Mouse (Mus musculus) A20 (cell line): ENCODE measurements at regions not wholly inside any gene's neighbourhood (a gene's known extent, or its start where the extent isn't known, plus 50 kb on each side); places are given as distances from the start of the nearest gene placed in this dataset.

Experiments used
- DNase-seq: peaks from one replicate; pipeline ENCODE4 v3.0.0-alpha.2; 2011; ENCODE audit warnings: low read depth, low spot score

DNA sequence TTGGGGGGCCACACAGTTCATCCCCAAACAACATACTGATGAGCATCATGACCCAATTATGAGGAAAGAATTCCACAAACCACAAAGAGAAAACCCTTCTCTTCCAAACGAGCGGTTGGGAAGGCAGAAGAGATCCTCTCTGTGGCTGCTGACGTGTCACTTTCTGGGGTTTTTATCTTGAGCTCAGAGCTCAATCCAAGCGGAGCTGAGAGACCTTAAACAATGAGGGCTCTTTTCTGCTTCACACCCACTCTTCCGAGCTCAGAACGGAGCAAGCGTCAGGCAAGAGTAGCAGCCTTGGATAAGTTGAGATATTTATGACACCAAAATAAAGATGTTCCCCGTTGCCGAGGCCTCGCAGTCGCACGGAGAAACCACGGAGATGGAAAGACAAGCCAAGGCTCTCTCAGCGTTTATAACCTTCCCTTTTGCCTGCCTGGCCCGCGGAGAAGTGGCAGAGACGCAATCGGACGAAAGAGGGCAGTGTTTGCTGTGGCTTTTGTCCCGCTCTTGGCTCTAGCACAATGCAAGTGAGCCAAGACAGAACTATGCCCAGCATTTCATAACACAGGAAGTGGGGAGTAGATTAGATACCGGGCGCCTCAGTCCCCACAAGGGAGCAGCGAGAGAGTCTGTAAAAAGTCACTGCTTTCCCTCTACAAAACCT, 100.7 kb downstream of the Chic2 start:
- DNase-seq = peak; percentile 80

DNA sequence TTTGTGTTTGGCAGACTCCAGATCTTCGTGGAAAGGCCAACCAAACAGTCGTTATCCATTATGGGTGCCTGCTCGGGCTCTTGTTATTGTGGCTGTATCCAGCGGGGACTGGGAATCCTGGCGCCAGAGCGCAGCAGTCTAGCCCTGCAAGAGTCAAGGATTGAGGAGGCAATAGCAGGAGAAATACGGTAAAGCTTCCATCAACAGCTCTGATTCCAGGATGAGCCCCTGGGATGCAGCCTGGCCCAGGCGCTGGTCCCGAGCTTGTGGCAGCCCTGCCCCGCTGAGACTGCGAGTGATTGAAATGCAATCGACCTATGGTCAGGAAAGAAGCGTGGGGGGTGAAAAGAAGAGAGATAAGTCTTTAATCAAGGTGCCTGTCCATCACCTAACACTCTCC, 103.1 kb downstream of the Chic2 start:
- no peak for DNase-seq

DNA sequence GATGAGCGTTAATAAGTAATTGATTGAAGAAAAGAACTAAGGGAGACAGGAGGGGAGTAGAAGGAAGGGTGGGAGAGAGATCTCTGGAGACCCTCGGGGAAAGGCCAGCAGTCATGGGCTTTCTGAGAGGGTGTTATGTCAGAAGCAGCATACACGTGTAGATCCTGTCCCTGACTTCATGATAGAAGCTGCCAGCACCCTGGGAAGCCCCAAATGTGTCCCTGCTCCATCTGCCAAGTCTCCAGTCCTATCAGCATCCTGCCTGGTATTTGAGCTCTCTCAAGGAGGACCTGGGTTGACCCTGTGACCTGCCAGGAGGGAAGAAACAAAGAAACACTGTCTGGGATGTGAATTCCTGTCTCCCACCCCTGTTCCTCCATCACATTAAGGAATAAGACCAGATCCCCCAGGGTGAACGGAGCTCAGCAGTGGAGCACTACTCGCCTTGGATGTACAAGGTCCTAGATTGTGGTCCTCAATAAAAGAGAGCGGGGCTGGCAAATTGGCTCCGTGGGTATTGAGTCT, 107.1 kb downstream of the Chic2 start:
- no peak for DNase-seq

DNA sequence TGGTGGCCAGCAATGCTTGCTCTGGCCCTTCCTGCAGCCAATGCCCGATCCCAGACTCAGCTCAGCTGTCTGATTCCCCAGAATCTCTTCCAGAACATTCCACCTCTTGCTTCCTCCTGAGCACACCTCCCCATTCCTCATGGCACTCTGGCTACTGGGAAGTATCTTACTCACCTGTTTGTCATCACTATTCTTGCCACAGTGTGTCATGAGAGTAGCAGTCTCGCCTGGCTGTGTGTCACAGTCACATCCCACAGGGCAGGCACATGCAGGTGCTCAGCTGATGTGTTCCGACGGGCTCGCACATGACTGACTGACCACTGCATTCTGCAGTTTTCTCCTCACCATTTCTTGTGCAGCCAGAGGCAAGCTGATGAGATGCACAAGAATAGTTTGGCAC, 108.5 kb downstream of the Chic2 start:
- DNase-seq = no peak

DNA sequence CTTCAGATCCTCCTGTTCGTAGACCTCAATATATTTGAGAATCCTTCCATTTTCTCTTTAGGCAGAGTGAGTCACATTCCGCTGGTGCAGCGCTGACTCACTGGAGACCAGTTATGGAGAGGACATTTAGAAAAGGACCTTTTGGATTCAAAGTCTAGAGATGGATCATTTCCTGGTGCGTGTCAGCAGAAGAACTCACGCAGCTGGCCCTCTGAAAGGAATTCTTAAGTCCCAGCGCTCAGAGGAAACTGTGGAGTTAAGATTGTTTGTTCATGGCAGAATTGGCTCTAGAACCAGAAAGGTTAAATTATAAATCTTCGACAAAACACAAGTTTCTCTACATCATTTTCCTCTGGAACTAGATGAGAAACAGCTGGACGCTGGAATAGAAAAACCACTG, 108.9 kb downstream of the Chic2 start:
- DNase-seq = no peak

DNA sequence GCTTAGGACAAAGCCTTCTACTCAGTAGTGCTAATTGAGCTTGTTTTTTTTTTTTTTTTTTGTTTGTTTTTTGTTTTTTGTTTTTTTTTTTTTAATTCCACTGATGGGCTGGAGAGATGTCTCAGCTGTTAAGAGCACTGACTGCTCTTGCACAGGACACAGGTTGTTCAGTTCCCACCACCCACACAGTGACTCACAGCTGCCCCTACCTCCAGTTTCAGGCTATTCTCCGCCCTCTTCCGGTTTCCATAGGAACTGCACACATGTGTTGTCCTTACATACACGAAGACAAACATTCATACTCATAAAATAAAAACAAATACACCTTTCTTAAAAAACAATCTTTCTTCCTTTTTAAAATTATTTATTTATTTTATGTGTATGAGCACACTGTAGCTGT, 111.3 kb downstream of the Chic2 start:
- DNase-seq = no peak

DNA sequence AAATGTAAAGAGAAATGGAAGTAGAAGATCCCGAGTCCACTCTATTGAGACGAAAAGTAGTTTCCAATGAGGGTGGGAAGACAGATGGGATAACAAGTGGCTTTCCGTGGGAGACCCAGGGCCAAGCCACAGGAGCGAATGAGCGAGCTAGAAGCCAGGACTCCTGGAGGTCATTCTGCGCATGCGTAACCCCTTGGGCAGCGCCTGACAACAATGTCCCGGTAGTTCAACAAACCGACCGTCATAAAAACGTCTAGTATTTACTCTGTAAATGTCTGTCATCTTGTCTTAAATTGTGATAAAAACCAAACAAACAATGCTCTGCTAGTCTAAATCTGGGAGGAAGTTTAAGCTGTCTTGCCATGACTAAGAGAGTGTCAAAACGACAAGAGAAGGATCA, 112.4 kb downstream of the Chic2 start:
- no peak for DNase-seq

DNA sequence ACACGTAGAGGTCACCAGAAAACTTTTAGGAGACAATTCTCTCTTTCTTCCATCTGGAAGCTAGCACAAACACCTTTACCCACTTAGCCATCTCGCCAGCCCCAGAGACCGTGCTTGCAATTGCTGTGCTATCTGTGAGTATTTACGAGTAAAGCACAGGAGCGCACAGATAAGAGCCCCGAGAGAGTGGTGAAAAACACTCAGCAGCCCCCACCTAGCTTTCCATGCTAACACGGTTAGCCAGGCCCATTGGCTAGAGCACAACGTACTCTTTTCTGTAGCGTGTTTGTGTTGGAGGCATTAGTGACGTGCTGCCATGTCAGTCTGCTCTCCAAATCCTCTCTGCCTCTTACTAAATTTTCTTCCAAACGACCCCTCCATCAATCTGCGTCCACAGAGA, 112.8 kb downstream of the Chic2 start:
- DNase-seq = no peak

DNA sequence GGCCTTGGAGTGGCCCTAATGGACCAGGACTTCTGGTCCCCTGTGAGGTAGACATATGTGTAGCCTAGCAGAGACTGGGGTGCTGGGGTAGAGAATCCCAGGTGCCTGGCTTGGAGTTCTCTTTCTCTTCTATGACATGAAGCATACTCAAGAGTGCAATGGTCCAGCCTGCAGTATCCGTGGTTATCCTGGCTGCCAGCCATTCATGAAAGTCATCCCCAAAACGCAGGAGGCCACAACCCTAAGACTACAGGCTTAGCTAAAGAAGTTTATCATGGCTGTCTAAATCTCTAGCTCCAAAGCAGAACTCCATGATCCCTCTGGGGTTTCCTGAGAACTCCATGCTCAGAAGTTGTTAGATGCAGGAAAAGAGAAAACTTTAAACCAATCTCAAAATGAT, 117.0 kb downstream of the Chic2 start:
- no peak for DNase-seq

DNA sequence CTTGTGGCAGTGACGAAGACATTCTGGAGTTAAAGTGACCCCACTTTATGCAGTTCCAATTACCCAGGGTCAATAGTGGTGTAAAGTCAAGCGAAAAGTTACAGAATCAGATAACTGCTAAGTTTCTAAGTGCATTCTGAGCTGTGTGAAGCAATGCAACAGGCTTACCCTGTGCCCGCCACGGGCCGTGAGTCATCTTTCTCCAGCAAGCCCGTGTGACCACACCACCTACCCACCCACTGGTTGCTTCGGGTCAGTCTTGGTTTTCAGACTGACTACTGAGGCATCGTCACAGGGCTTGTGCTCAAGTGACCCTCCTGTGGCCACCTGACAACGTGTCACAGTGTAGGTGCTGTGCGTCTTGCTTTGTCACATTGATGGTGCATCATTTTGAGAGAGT, 118.8 kb downstream of the Chic2 start:
- no peak for DNase-seq

DNA sequence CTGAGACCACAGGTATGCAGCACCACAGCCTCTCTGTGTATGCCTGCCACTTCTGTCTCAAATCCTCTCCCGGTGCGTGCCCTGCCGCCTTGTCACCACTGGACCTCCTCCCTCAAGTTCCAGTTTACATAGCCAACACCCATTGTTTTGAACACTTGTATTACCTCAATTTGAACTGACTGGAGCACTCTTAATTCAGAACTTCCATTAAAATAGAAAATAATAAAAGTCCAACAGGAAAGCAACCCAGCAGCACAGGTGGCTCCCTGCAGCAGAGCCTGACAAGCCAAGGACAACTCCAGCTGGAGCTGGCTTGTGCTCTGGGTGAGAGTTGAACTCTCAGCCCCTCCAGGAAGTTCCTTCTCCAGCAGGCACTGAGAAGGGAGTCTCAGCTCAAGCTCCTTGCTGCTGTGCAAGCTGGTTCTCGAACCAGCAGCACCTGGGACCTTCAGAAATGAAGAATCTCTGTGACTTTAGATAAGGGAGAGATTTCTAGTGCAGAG, 120.5 kb downstream of the Chic2 start:
- DNase-seq = no peak

DNA sequence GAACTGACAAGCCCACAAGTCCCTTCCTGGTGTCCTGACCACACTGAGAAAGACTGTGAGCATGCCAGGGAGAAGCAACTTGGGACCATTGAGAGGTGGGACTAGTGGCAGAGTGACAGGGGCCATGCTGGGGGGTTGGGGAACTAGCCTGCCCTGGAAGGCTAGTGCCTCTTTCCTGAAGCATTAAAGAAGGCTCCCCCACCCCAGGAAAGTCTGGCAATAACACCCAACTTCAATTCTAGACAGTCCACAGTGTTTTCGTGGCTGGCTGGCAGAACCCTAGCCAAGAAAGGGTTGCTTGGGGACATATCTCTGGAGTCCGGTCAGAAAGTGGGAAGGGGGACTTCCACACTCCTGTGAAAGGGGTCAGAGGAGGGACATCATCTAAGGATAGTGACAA, 121.2 kb downstream of the Chic2 start:
- no peak for DNase-seq

DNA sequence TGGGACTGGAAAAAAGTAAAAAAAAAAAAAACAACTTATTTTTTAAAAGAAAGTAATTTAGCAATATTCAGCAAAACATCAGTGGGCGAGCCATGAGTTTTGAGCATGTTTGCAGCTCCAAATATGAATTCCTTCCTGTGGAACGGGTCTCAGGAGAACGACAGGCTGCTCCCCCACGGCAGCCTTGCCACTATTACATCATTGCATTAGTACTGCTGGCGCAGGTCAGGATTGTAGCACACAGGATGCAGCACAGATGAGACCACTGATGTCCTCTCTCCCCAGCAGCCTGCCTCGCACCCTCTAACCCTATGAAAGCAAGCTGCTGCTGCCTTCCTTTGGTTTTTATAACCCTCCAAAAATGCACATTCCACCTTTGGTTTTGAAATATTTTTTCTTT, 121.7 kb downstream of the Chic2 start:
- no peak for DNase-seq

DNA sequence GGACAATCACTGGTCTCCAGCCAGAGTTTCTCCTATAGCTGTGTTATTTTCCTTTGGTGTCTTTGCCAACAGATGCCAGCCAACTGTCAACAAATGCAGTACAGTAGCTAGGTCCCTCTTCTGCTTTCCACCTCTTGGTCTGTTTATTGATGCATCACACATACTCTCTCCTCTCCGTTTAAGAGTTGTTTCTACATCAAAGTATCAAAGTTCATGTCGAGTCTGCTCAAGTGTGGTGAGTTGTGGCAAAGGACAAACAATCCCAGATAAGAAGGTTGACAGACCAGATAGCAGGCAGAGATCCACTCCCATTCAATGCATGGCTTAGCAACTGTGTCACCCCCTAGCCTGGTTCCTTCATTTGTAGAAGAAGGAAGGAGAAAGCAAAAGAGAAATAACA, 123.6 kb downstream of the Chic2 start:
- no peak for DNase-seq

DNA sequence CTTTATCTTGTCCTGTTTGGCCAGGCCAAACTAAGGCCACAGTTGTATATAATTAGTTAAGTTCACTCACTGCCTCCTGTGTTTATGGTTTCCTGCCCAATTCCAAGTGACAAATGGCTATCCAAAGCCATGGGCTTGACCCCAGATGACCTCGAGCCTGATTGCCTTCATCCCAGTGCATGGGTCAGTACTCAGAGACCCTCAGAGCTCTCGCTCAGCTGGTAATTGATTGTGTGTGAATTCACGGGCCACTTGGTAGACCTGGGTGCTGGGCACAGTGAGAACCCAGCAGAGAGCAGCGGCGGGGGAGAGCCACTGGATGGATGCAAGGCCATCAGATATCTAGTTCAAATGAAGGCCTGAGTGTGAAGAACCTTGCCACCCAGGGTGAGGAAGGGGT, 124.1 kb downstream of the Chic2 start:
- DNase-seq = no peak

DNA sequence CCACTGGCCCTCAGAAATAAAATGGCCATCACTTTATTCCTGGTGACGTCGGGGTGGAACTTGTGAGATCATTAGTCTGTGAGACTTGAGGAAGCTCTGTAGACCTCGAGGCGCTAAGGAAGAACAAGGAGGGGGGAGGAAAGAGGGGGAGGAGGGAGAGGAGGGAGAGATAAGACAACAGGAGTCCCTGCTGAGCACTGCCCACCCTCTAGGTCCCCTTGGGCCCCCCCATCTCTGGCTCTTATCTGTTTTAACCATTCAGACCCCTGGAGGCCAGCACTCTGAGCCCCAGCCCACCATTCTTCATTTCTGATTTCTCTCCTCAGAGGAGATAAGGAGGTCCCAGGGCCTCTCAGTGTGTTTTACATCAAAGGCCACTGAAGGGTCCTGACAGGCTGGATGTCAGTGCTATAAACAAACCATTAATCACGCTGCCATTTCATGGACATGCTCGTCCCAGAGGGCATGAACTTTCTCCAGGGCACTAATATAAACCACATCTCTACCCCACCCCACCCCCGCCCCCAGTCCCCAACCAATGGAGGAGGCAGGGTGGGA, 139.0 kb downstream of the Chic2 start:
- DNase-seq = no peak

DNA sequence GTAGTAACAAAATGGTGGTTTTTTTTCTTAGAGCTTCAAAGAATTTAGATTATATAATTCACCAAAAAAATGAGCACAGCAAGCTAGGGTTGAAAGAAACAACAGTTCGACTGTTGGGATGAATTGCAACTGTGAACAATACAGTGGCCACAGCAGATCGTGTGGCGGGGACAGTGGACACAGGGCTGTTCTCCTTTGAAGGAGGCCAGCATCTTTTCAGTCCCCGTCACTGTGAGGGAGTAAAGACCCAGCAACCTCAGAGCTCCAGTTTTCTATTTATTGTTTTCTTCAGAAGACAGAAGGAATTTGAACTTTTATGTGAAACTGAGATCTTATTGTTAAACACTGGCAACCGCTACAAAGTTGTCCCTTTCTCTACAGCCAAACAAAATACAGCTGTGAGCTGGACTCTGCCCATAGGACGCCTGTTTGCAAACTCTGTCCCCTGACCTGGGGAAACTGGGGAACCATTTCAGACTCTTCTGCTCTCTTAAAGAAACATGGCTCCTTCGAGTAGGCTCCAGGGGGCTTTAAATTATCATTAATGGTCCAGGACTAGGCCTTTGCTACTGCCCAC, 139.6 kb downstream of the Chic2 start:
- no peak for DNase-seq

DNA sequence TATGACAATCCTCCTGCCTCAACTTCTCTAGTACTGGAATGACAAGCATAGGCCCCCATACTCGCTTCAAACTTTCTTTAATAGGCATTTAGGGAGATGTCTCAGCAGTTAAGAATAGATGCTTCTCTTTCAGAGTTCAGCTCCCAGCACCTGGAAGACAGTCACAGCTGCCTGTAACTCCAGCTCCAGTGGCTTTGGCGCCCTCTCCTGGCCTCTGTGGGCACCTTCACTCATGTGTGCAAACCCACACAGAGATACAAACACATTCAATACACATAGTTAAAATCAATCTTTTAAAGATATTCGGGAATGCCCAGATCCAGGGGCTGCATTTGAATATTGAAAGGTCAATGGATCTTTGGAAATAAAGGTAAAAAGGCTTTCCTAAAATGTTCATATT, 140.2 kb downstream of the Chic2 start:
- DNase-seq = peak; percentile 39

DNA sequence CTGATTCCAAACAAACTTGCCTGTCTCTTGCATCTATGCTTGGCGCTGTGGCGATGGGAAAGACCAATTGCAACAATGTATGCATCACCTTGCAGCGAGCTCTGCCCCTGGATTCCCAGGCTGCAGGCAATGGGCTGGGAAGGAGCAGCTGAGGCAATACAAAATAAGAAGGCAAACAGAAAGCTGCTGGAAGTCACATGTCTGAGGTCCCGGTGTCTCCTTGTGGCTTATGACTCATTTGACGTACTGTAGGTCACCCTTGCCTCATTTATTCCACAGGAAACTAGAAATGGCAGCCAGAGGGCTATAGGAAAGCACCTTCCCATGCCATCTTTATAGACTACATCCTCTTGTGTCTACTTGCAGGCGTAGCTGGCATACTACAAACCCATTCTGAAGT, 140.9 kb downstream of the Chic2 start:
- no peak for DNase-seq

DNA sequence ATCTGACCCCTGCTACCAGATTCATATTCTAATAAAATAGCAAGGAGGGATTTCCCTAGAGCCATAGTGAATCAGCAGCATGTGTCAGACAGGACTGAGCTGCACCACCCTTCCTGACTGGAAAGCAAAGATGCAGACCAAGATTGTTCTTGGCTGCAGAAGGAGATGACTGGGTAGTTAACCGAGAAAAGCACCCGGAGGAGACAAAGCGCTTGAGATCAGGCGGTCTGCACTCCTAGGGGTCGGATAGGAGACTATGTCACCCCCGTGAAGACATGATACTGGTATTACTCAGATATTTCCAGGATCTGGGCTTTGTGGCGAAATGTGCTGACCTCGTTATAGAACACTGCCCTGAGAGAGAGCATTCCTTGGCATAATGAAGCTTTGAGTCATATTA, 147.4 kb downstream of the Chic2 start:
- DNase-seq = no peak

DNA sequence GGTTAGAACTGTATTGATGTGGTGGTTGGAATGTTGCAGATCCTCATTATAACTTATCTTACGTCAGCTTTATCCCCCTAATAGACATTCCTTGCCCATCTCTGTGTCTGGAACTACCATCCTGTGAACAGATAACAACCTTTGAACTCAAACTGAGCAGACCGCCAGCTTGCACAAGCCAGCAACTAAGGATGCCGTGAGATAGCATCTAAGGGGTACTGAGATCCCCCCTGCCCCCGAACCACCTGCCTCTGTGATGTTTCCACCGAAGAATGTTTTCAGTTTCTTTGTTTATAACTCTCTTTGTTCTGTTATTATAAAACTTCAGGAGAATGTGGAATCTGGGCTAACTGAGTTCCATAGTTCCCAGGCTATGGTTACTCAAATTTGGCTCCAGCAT, 151.3 kb downstream of the Chic2 start:
- no peak for DNase-seq

DNA sequence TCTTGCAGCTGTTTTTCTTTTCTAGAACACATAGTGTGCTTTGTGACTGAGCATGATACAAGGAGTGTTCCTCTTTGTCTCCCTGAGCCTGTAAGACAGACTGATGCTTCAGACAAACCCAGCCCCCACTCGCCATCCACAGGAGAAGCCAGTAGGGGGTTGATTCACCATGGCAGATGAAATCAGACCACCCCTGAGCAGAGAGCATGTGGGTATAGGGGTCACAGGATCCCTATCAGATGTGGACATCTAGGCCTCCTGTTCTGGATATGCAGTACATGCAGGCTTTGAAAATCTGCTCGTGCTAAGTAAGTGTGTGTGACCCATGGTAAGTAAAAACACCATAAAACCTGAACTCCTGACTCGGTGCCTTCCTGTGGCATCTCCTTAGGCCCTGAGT, 153.0 kb downstream of the Chic2 start:
- no peak for DNase-seq

DNA sequence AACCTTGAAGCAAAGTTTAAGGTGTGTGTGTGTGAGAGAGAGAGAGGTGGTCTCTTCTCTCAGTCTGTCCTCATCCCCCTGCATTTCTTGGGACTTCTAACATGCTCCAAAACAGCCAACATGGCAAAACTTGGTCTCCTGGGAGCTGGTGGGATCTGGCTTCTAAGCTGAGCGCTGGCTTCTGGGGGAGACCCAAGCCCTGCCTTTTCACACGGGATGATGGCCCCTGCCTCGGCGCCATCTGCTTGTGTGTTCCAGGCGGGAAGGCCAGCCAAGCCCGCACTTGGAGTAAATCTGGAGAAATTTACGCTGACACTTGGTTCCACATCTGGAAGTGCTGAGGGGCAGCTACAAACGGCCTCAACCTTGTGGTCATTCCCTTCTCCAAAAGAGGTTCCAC, 155.6 kb downstream of the Chic2 start:
- DNase-seq = no peak
